Mouse (Mus musculus) ES-Bruce4 (cell line): ENCODE measurements around the gene Clmn. TPM values are rescaled to one million over a fixed set of nuclear protein-coding genes. Genes with fewer than 3 reads are reported as not detected.

Source experiments
- H3K27ac ChIP-seq: 2 replicates; pipeline ENCODE4 v1.5.1; 2012; ENCODE audit warnings: low read length, inconsistent platforms; ENCODE audit not compliant: insufficient read depth
- H3K27me3 ChIP-seq: 2 replicates; pipeline ENCODE4 v1.6.1; 2012; ENCODE audit warnings: mild to moderate bottlenecking, low read length, inconsistent platforms; ENCODE audit not compliant: control insufficient read depth, poor library complexity, insufficient read depth, severe bottlenecking
- H3K36me3 ChIP-seq: 2 replicates; pipeline ENCODE4 v1.6.1; 2012; ENCODE audit warnings: inconsistent platforms, mild to moderate bottlenecking, low read length, moderate library complexity; ENCODE audit not compliant: control insufficient read depth, poor library complexity, insufficient read depth, severe bottlenecking
- H3K4me1 ChIP-seq: one replicate; pipeline ENCODE4 v1.8.1; 2011; ENCODE audit warnings: low read length; ENCODE audit not compliant: control insufficient read depth, insufficient read depth
- H3K4me3 ChIP-seq: 2 replicates; pipeline ENCODE4 v1.5.1; 2011; ENCODE audit warnings: low read depth, mild to moderate bottlenecking, low read length
- H3K9ac ChIP-seq: 2 replicates; pipeline ENCODE4 v1.6.1; 2012; ENCODE audit warnings: low read depth, mild to moderate bottlenecking, inconsistent platforms; ENCODE audit not compliant: poor library complexity, severe bottlenecking
- H3K9me3 ChIP-seq: replicated peaks from 2 replicates; pipeline ENCODE4 v1.6.1; 2012; ENCODE audit warnings: mild to moderate bottlenecking, low read length, inconsistent platforms; ENCODE audit not compliant: control insufficient read depth, poor library complexity, insufficient read depth, severe bottlenecking
- CTCF ChIP-seq: IDR thresholded peaks from one replicate; pipeline ENCODE4 v1.8.1; 2011; ENCODE audit warnings: low read depth, low read length
- EP300 ChIP-seq: IDR thresholded peaks from 2 replicates; pipeline ENCODE4 v1.6.1; 2011; ENCODE audit warnings: low read depth, low read length; ENCODE audit not compliant: insufficient read depth
- POLR2A ChIP-seq: IDR thresholded peaks from one replicate; pipeline ENCODE4 v1.8.1; 2011; ENCODE audit warnings: low read length; ENCODE audit not compliant: insufficient read depth
- polyA plus RNA-seq: library from polyadenylated mRNA; stranded (reverse); fragments of >200 nt; gene quantifications from 2 replicates; pipeline ENCODE4 v1.2.4, GENCODE M21; 2011; ENCODE audit warnings: low read depth; ENCODE audit not compliant: missing spikeins, insufficient read depth, insufficient read length

Clmn gene
- polyA plus RNA-seq, 1 experiment: 14.8 TPM

DNA sequence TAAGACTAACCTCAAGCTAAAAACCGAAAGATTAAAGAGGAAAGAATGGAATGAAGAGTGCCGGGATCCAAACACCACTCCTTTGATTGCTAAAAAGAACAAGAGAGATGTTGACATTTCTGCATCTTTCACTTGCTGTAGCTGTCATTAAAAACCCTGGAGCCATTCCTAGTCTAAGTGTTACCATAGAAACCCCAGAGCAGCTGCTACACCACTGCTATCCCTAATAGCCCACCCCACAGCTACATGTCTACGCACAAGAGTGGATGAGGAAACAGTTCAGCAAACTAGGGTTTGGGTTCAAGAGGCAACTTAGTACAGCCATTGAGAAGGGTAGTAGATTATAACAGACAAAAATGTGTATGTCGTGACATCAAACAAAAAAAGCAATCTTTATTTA lies 121.2 kb downstream of the Clmn start:
- no peaks in the 10 kb centered on the region for H3K4me1 ChIP-seq
- no peak overlapping the region for H3K4me3 ChIP-seq
- no peaks in the 10 kb centered on the region for H3K9me3 ChIP-seq
- no peaks in the 10 kb centered on the region for H3K27me3 ChIP-seq
- no peak overlapping the region for H3K27ac ChIP-seq
- H3K9ac ChIP-seq: no peak overlapping the region
- peaks cover 2% of the 10 kb centered on the region; the same call in 1 of the 2 replicates for H3K36me3 ChIP-seq
- no peak for TF ChIP-seq CTCF

DNA sequence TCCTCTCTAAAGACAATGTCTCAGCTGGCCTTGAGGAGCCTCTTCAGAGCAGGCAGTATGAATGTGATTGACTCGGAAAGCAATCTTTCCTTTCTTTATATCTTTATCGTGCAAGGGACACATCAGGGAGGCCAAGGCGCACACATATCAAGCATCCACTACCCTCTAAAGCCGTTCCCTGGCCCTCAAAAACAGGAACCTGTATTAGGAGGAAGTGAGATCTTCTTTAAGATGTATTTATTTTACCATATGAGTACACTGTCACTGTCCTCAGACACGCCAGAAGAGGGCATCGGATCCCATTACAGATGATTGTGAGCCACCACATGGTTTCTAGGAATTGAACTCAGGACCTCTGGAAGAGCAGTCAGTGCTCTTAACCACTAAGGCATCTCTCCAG lies 122.6 kb downstream of the Clmn start:
- H3K9ac ChIP-seq: no peak overlapping the region
- no peaks in the 10 kb centered on the region for H3K4me1 ChIP-seq
- no peaks in the 10 kb centered on the region for H3K27me3 ChIP-seq
- no peak overlapping the region for H3K4me3 ChIP-seq
- H3K9me3 ChIP-seq: no peaks in the 10 kb centered on the region
- no peak overlapping the region for H3K27ac ChIP-seq
- TF ChIP-seq CTCF (no peak), EP300 (no peak), POLR2A (no peak)
- peaks cover 2% of the 10 kb centered on the region; the same call in 1 of the 2 replicates for H3K36me3 ChIP-seq

DNA sequence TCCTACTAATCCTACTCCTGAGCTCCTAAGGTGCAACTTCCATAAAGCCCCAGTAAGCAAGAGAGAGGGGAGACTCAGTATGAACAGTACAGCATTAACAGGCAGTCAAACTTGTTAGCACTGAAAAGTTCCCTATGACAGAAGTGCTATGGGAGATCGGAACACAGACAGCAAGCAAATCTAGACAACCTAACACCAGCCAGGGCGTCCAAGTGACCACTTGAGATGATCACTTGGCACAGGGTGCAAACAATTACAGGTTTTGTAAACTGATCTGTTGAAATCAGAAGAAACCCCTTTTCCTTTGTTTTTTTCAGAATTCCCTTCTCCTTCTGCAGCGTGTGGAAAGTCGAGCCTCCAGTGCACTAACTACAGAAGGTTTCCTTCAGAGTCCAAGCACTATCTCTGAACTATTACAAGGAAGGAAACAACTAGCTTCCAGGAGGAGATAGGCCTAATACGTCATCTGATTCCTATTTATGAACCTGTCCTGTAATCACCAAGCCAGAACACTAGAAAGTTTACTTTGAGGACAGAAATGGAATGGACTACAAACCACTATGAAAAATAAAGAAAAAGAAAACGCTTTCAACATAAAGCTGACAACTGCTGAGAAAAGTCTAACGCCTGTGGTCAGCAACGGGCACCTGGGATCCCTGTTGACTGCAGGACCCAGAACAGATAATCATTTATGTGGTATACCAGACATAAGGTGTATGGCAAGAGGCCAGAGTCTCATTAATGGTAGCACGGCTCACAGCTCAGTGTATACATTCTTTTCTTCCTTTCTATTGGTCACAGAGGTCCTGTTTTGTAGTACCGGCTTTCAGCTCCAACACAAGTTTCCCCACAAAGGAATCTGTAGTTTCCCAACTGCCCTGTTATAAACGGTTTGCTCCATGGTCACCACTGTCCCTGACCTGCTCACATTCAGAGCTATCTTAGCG lies 123.8 kb downstream of the Clmn start:
- Histone ChIP-seq H3K27ac (no peak overlapping the region), H3K9ac (no peak overlapping the region), H3K4me1 (no peaks in the 10 kb centered on the region), H3K4me3 (no peak overlapping the region), H3K27me3 (no peaks in the 10 kb centered on the region), H3K36me3 (no peaks in the 10 kb centered on the region), H3K9me3 (no peaks in the 10 kb centered on the region)
- TF ChIP-seq POLR2A: no peak
- TF ChIP-seq EP300: no peak
- TF ChIP-seq CTCF: no peak

DNA sequence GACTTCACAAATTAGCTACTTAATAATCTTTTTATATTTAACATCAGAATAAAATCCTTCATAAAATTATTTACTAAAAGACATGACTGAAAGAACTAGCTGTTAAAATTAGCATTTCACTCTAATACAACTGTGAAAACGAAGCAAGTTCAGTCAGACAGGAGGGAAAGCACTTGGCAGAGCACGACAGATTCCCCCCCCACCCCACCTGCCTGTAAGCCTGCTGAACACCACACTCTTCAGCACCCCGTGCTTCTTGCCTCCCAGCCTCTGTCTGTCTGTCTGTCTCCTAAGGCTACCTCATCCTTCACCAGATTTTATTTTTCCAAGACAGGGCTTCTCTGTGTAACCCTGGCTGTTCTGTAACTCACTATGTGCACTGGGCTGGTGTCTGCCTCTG lies 125.9 kb downstream of the Clmn start:
- TF ChIP-seq CTCF (no peak), POLR2A (no peak), EP300 (no peak)
- no peaks in the 10 kb centered on the region for H3K36me3 ChIP-seq
- H3K27ac ChIP-seq: no peak overlapping the region
- no peaks in the 10 kb centered on the region for H3K27me3 ChIP-seq
- no peaks in the 10 kb centered on the region for H3K4me1 ChIP-seq
- no peak overlapping the region for H3K4me3 ChIP-seq
- H3K9me3 ChIP-seq: no peaks in the 10 kb centered on the region
- H3K9ac ChIP-seq: no peak overlapping the region

DNA sequence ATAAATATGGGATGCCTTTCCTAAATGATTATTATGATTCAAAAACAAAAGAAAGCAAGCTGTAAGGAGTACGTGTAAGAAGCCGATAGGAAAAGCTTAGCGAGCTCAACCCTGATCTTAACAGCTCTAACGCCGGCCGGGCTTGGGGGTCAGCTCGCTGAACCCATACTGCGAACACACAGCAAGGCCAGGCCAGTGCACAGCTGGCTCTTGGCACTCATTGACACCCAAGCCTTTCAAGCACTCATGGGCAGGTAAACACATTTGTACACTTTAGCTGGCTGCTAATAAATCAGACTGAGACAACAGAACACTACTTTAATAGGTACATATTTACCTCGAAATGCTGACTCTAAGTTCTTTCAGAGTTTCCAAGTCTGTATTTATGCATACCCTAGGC lies 126.4 kb downstream of the Clmn start:
- no peaks in the 10 kb centered on the region for H3K36me3 ChIP-seq
- H3K27me3 ChIP-seq: no peaks in the 10 kb centered on the region
- no peaks in the 10 kb centered on the region for H3K4me1 ChIP-seq
- TF ChIP-seq EP300: no peak
- no peak for TF ChIP-seq CTCF
- no peak for TF ChIP-seq POLR2A
- no peak overlapping the region for H3K4me3 ChIP-seq
- no peak overlapping the region for H3K9ac ChIP-seq
- no peak overlapping the region for H3K27ac ChIP-seq
- no peaks in the 10 kb centered on the region for H3K9me3 ChIP-seq

DNA sequence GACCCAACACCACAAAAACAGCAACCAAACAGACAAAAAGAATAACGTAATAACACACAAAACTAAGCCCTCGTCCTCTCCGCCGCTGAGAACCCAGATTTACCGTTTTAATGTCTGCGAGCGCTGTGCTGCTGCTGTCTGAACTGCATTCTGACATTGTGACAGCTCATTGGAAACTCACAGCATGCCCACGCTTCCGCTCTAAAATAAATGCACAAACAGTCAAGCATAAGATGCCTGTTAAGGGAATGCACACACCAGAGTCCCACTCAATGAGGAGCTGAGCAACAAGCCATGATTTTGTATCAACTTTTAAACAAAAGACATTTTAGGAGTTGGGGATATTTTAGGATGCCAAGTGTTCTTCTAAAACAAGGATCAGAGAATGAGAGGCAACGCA lies 127.2 kb downstream of the Clmn start:
- Histone ChIP-seq H3K27ac (no peak overlapping the region), H3K9ac (no peak overlapping the region), H3K36me3 (no peaks in the 10 kb centered on the region), H3K4me3 (no peak overlapping the region), H3K9me3 (no peaks in the 10 kb centered on the region), H3K4me1 (no peaks in the 10 kb centered on the region), H3K27me3 (no peaks in the 10 kb centered on the region)
- no peak for TF ChIP-seq CTCF
